Mouse (Mus musculus) liver, embryonic 14.5 days (tissue): ENCODE results near the gene Rara. TPM values are rescaled to one million over a fixed set of nuclear protein-coding genes. Genes with fewer than 3 reads are reported as not detected.

ENCODE experiments used
- ATAC-seq: fragments of 200-750 bp; cut with Nextera tagmentation; 2 replicates; pipeline ENCODE4 v1.8.0; 2017; ENCODE audit warnings: moderate number of reproducible peaks, mild to moderate bottlenecking, moderate library complexity; ENCODE audit not compliant: insufficient read depth
- DNase-seq, 3 experiments: peaks; one replicate each; pipeline ENCODE4 v3.0.0-alpha.2; 2012 to 2013; ENCODE audit warnings: low read depth in 3 of 3, low spot score in 3 of 3
- H3K27ac ChIP-seq: fragments of 300-500 bp; sonication (generic); 2 replicates; pipeline ENCODE4 v1.5.1; 2014; ENCODE audit warnings: moderate library complexity, mild to moderate bottlenecking, control low read depth, inconsistent platforms
- H3K27me3 ChIP-seq: fragments of 300-500 bp; sonication (generic); 2 replicates; pipeline ENCODE4 v1.6.1; 2014; ENCODE audit warnings: mild to moderate bottlenecking, low read length, moderate library complexity; ENCODE audit not compliant: control insufficient read depth, insufficient read depth
- H3K36me3 ChIP-seq: fragments of 300-500 bp; sonication (generic); replicated peaks from 2 replicates; pipeline ENCODE4 v1.6.1; 2014; ENCODE audit warnings: low read depth; ENCODE audit not compliant: control insufficient read depth, insufficient read depth
- H3K4me1 ChIP-seq, 2 experiments: fragments of 200-500 bp in 1 of 2; fragments of 300-500 bp in 1 of 2; sonication (generic) in 1 of 2; replicated peaks; 2 replicates each; pipeline ENCODE4 v1.6.1; 2012 to 2014; ENCODE audit warnings: antibody characterized with exemption in 1 of 2, inconsistent platforms in 1 of 2, low read length in 1 of 2; ENCODE audit not compliant: control insufficient read depth in 2 of 2, insufficient read depth in 2 of 2
- H3K4me2 ChIP-seq: fragments of 300-500 bp; sonication (generic); 2 replicates; pipeline ENCODE4 v1.6.1; 2014; ENCODE audit warnings: low read depth, mild to moderate bottlenecking, control low read depth, moderate library complexity
- H3K4me3 ChIP-seq, 2 experiments: fragments of 200-500 bp in 1 of 2; fragments of 300-500 bp in 1 of 2; sonication (generic) in 1 of 2; 2 replicates each; pipeline ENCODE4 v1.5.1; 2012 to 2014; ENCODE audit warnings: low read depth in 2 of 2, low read length in 2 of 2, mild to moderate bottlenecking in 2 of 2, control low read depth in 1 of 2, inconsistent platforms in 1 of 2, moderate library complexity in 1 of 2; ENCODE audit not compliant: insufficient read depth in 1 of 2
- H3K9ac ChIP-seq: fragments of 300-500 bp; sonication (generic); replicated peaks from 2 replicates; pipeline ENCODE4 v1.6.1; 2014; ENCODE audit warnings: mild to moderate bottlenecking, control low read depth, moderate library complexity
- H3K9me3 ChIP-seq: fragments of 300-500 bp; sonication (generic); 2 replicates; pipeline ENCODE4 v1.6.1; 2016; ENCODE audit warnings: low read length, mixed read lengths; ENCODE audit not compliant: control insufficient read depth
- CTCF ChIP-seq: IDR thresholded peaks from 2 replicates; pipeline ENCODE4 v1.5.1; 2016; ENCODE audit warnings: antibody characterized with exemption, low read depth, control low read depth
- EP300 ChIP-seq: IDR thresholded peaks from 2 replicates; pipeline ENCODE4 v1.6.1; 2016; ENCODE audit warnings: antibody characterized with exemption, low read depth
- WGBS: fragments of 180-500 bp; shearing (Covaris S2); extraction: QIAGEN DNeasy Blood & Tissue Kit; methylation state at CpG from one replicate; pipeline ENCODE4 v1.1.7; 2014; ENCODE audit not compliant: insufficient replicate concordance; 5-methylcytosine and 5-hydroxymethylcytosine counted together
- polyA plus RNA-seq, 2 experiments: library from polyadenylated mRNA; depleted of rRNA in 1 of 2; stranded (reverse) in 1 of 2; unstranded in 1 of 2; fragments of >200 nt; fragmentation: Nextera tagmentation in 1 of 2; extraction: Ambion mirVana in 1 of 2; gene quantifications; 2 replicates each; pipeline versions ENCODE4 v1.2.1 to v1.2.3; 2012 to 2014

Gene Rara
- polyA plus RNA-seq, 2 experiments = 1.9 to 3.2 TPM

DNA sequence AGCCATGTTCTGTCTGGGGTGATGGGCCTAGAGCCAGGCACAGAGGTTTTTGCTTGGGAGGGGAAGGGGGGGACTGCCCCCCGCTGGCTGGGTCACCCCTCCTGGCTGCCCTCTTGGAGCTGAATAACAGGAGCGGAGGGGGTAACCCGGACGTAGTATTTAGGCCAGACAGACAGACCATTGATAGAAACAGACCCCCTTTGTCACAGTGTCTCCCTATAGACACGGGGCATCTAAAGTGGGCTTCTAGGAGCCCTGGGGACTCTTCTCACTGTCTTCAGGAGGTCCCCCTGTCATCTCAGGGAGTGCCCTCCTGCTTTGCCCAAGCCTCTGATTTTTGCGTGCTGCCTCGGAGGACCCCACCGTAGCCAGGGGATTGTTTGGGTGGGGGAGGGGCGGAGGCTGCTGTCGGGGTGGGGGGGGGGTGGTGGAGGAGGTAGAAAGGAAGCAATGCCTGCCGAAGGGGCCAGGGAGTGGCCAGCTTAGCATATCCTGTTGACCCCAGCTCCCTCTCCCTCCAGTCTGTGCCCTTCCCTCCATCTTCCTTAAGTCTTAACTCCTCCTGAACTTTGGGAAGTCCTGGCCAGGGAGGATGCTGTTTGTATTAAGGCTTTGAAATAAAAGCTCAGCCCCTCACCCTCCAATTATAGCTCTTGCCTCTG lies 37.9 kb downstream of the Rara start:
- no peak for DNase-seq
- Histone ChIP-seq H3K27ac (no peak overlapping the region), H3K4me3 (no peak overlapping the region), H3K9ac (no peak overlapping the region), H3K27me3 (peaks cover 48% of the 10 kb centered on the region), H3K4me2 (no peak overlapping the region), H3K4me1 (peaks cover 0 to 22% of the 10 kb centered on the region in 2 experiments; a peak in 3 of 4 replicates), H3K36me3 (peaks cover 2% of the 10 kb centered on the region; the same call in 1 of the 2 replicates), H3K9me3 (no peaks in the 10 kb centered on the region)
- ATAC-seq = no peak
- TF ChIP-seq EP300 = no peak
- TF ChIP-seq CTCF = no peak
- 24% methylated on average over 11 of the region's 11 CpGs for WGBS

DNA sequence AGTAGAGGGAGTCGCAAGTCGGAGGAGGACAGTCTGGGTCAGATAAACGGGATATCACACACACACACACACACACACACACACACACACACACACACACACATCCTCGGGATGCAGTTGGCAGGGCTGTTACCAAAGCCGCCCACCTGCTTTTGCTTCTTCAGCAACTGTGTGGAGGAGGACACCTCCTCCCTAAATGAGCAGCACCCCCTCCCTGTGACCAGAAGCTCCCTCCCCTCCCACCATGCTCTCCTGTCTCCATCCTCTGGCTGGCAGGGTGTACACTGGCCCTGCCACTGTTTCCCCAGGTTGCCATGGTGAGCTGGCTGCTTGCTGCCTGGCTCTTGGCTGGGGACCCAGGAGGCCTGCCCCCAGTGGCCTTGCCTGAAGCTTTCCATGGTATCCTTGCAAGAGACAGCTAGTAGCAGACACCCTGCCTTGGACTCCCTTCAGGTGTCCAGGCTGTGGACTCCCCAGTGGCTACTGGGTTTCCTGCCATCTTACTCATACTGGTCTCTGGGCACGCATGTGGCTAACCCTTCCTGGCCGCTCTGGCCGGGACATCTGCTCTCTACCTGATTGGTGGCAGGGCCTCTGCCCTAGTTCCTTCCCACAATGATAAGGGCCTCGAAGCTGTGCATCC lies 39.0 kb downstream of the Rara start:
- Histone ChIP-seq H3K9me3 (no peaks in the 10 kb centered on the region), H3K9ac (no peak overlapping the region), H3K27me3 (peaks cover 37% of the 10 kb centered on the region), H3K4me3 (no peak overlapping the region), H3K27ac (no peak overlapping the region), H3K36me3 (peaks cover 2% of the 10 kb centered on the region; the same call in 1 of the 2 replicates), H3K4me2 (no peak overlapping the region), H3K4me1 (peaks cover 0 to 22% of the 10 kb centered on the region in 2 experiments; a peak in 3 of 4 replicates)
- no peak for TF ChIP-seq EP300
- TF ChIP-seq CTCF = peak; percentile 20; the same call in 1 of the 2 replicates
- ATAC-seq (no peak), DNase-seq (no peak)
- WGBS = 23% methylated on average over 9 of the region's 9 CpGs

DNA sequence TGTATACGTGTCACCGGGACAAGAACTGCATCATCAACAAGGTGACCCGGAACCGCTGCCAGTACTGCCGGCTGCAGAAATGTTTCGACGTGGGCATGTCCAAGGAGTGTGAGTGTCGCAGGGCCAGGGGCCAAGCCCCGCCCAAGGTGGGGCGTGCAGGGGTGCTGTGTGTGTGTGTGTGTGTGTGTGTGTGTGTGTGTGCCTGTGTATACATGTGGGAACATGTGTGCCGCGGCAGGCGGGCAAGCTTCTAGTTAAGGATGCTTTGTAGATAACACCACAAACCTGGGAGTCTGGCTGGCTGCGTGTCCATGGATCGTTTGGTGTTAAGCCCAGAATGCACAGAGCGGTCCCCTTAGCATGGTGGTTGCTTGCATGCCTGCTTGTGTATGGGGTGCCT lies 40.5 kb downstream of the Rara start:
- WGBS = 68% methylated on average over 16 of the region's 16 CpGs
- TF ChIP-seq CTCF (no peak), EP300 (no peak)
- ATAC-seq = no peak
- Histone ChIP-seq H3K4me2 (no peak overlapping the region), H3K9ac (no peak overlapping the region), H3K27ac (no peak overlapping the region), H3K27me3 (peaks cover 22% of the 10 kb centered on the region), H3K4me3 (no peak overlapping the region), H3K9me3 (no peaks in the 10 kb centered on the region), H3K36me3 (peaks cover 2% of the 10 kb centered on the region; the same call in 1 of the 2 replicates), H3K4me1 (peaks cover 0 to 16% of the 10 kb centered on the region in 2 experiments; a peak in 3 of 4 replicates)
- no peak for DNase-seq

DNA sequence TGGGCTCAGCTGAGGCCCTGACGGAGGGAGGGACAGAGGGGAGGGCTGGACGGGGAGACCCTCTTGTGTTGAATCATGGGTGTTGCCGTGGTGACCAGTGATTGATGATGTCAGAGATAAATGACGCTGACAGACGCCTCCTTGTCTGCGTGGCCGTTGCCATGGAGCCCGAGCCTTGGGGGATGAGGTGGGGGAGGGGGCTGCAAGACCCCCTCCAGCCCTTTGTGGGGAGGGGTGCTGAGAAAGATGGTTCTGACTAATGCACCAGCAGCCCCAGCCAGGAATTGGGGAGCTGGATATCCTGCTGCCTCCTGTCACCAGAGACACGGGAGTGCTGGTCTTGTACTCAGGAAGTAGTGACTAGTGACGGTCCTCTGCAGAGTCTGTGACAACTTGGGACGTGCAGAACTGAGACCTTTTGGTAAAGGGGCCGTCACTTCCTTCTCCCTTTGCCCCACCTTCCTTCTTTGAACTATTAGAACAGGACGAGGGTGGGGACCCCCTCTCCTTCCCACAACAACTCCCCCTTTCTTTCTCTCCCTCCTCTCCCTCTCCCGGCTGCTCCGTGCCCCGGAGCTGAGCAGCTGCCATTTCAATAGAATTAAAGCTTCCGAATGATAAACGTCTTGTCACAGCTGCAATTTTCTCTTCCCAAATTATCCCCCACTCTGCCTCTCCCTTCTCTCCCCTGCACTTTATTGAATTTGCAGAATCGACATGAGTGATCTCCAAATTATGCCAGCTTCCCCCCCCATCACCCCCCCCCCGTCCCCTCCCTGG lies 41.3 kb downstream of the Rara start:
- Histone ChIP-seq H3K4me1 (peaks cover 0 to 16% of the 10 kb centered on the region in 2 experiments; a peak in 3 of 4 replicates), H3K27me3 (peaks cover 14% of the 10 kb centered on the region), H3K36me3 (peaks cover 2% of the 10 kb centered on the region; the same call in 1 of the 2 replicates), H3K9me3 (no peaks in the 10 kb centered on the region), H3K9ac (no peak overlapping the region), H3K4me2 (no peak overlapping the region), H3K4me3 (no peak overlapping the region), H3K27ac (no peak overlapping the region)
- ATAC-seq (no peak), DNase-seq (no peak)
- TF ChIP-seq EP300 (no peak), CTCF (no peak)
- 13% methylated on average over 20 of the region's 20 CpGs for WGBS
